Mouse (Mus musculus): ENCODE data around the gene Samt1.
"Not testable (repeated sequence)": the region's sequence is repeated elsewhere in the genome, so short reads cannot be mapped to it uniquely, and the experiment has no call there.

The Samt1 gene

GRCm38 (mm10) chrX:154012540-154012939 lies at the start of gene Samt1:
Samt1 (minus strand) TSS chrX:154012640.
- not testable (repeated sequence) for DNase-seq (ENCODE audit: low spot score)

DNA sequence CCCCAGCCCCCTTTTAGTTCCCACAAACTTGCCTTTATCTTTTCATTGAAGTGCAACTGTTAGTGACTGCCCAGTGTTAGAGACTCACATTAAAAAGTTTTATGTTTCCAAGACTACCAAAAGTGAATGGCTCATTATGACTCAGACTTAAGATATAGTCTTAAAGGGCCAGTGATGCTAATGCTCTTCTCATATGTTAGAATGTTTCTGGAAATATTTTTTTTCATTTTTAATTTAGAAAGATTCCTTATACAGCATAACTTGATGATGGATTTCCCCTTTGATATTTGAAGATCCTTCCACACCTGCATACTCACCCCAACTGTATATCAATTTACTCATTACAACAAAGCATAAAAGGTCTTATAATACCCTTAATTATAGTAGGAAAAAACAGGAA lies 42.5 kb upstream of the Samt1 start, which contains the start of gene Gm10057:
TSS of gene Gm10057 (minus strand) at position 101 of the 400 bp plus-strand sequence.
- not testable (repeated sequence) for DNase-seq (ENCODE audit: low spot score)

- not testable (repeated sequence) for DNase-seq (ENCODE audit: low spot score)
These were observed 21.3 kb upstream of the Samt1 start, which contains the start of gene 4921511M17Rik for GRCm38 (mm10) chrX:154033727-154034126. 4921511M17Rik (minus strand) TSS chrX:154033827.

DNA sequence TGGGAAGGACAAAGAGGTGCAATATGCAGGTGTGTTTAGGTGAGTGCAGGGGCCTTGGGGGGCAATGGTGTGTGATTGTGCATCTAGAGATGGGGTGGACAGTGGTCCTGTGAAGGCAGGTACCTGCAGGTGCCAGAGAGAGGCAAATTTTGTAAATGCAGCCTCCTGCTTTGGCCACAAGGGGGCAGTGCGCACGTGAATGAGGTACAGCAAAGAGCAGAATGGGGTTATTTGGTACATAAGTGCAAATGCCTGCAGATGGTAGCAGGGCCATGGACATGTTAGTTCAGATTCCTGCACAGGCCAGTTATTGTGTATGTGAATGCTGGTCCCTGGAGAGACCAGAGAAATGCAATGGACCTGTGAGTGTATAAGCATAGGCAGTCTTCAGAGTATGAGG lies 35.5 kb downstream of the Samt1 start:
- not testable (repeated sequence) for DNase-seq (ENCODE audit: low spot score)

GRCm38 (mm10) chrX:153976467-153976866 lies 36.0 kb downstream of the Samt1 start:
- not testable (repeated sequence) for DNase-seq (ENCODE audit: low spot score)

- no peak for DNase-seq (ENCODE audit: low spot score)
These were observed 38.0 kb downstream of the Samt1 start for GRCm38 (mm10) chrX:153974450-153974849.

- not testable (repeated sequence) for DNase-seq (ENCODE audit: low spot score)
These were observed 59.6 kb downstream of the Samt1 start for GRCm38 (mm10) chrX:153952866-153953265.

All from ovary, postnatal 36 days (tissue).